Mouse (Mus musculus): Measurements from ENCODE around the gene Zup1. TPM values are rescaled to one million over a fixed set of nuclear protein-coding genes. Genes with fewer than 3 reads are reported as not detected.

Gene Zup1
- polyA plus RNA-seq, 1 experiment from 2014 or later = 18.7 TPM

DNA sequence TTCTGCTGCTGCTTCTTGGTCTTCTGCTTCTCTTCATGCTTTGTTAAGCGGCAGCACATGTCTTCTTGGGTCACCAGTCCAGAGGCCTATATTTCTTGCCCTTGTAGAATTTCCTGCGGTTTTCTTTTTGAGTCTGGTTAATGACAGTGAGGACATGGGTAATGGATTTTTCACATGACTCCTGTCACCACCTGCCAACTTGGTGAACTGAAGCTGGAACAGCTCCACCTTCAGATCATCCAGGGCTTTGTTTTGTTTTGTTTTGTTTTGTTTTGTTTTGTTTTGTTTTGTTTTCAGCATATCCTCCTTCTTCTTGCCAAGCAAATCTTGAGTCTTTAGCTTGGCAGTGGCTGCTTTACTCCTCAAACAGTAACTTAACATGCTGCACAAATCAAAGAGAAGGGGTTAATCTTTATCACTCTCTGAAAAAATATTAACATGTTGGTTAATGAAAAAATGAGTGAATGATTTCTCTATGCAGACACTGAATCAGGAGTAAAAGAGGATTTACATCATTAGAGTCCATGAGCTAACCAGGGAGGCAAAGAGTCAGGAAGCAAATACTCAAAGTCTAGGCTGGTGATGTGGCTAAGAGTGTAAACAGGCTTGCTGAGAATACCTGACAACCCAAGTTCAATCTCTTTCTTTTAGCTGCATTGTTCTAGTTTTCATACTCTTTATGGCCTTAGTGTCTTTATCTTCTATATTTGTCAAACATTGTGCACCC is 78.2 kb downstream of the Zup1 start:
- H3K4me1 ChIP-seq = no peaks in the 10 kb centered on the region
- no peak overlapping the region for H3K27ac ChIP-seq
- WGBS = 83% methylated on average over 2 of the region's 2 CpGs
- DNase-seq (ENCODE audit: low spot score) = no peak
- no peaks in the 10 kb centered on the region for H3K27me3 ChIP-seq (ENCODE audit: insufficient read depth, poor library complexity, severe bottlenecking)
- H3K4me3 ChIP-seq = no peak overlapping the region
- no peaks in the 10 kb centered on the region for H3K36me3 ChIP-seq
- H3K9me3 ChIP-seq = peaks cover 3% of the 10 kb centered on the region; the same call in 1 of the 2 replicates

GRCm38 (mm10) chr10:33870441-33870840 is 80.6 kb downstream of the Zup1 start:
- no peaks in the 10 kb centered on the region for H3K27me3 ChIP-seq (ENCODE audit: insufficient read depth, poor library complexity, severe bottlenecking)
- WGBS = 22% methylated on average over 1 of the region's 1 CpGs
- H3K36me3 ChIP-seq = no peaks in the 10 kb centered on the region
- DNase-seq (ENCODE audit: low spot score) = no peak
- peaks cover 3% of the 10 kb centered on the region; the same call in 1 of the 2 replicates for H3K9me3 ChIP-seq
- H3K4me1 ChIP-seq = no peaks in the 10 kb centered on the region
- H3K4me3 ChIP-seq = no peak overlapping the region
- no peak overlapping the region for H3K27ac ChIP-seq

Other genes starting within 250 kb of the Zup1 start
- not detected in 2 replicates for gene Sult3a2, start 164.6 kb downstream of the Zup1 start, polyA plus RNA-seq (2016; fragmentation: Nextera tagmentation; extraction: Ambion mirVana)
- gene Sult3a1, start 93.5 kb downstream of the Zup1 start, polyA plus RNA-seq (2016; fragmentation: Nextera tagmentation; extraction: Ambion mirVana) = not detected in 2 replicates
- gene Rsph4a, start 46.2 kb downstream of the Zup1 start, polyA plus RNA-seq (2016; fragmentation: Nextera tagmentation; extraction: Ambion mirVana) = not detected in 2 replicates
- gene Rwdd1, start 68.4 kb upstream of the Zup1 start, polyA plus RNA-seq (2016; fragmentation: Nextera tagmentation; extraction: Ambion mirVana) = 106 and 125 TPM in 2 replicates
- gene Trappc3l, start 86.3 kb upstream of the Zup1 start, polyA plus RNA-seq (2016; fragmentation: Nextera tagmentation; extraction: Ambion mirVana) = not detected in 2 replicates
- gene Calhm4, start 93.0 kb upstream of the Zup1 start, polyA plus RNA-seq (2016; fragmentation: Nextera tagmentation; extraction: Ambion mirVana) = 0.04 TPM in 1 of 2 replicates, not detected in the other
- gene Calhm5, start 145.2 kb upstream of the Zup1 start, polyA plus RNA-seq (2016; fragmentation: Nextera tagmentation; extraction: Ambion mirVana) = 0.70 and 0.95 TPM in 2 replicates
- gene Calhm6, start 176.7 kb upstream of the Zup1 start, polyA plus RNA-seq (2016; fragmentation: Nextera tagmentation; extraction: Ambion mirVana) = 0.48 and 0.88 TPM in 2 replicates